Mouse (Mus musculus) activated CD4-positive, CD25-positive, alpha-beta regulatory T cell, adult 4 months (primary cell): ENCODE results near the gene Ncam1. TPM values are rescaled to one million over a fixed set of nuclear protein-coding genes. Genes with fewer than 3 reads are reported as not detected.

Experiments used
- ATAC-seq: one replicate; pipeline ENCODE4 v1.8.0; 2017
- polyA plus RNA-seq, 2 experiments: library from polyadenylated mRNA; unstranded; fragments of 100-300 nt; shearing (Covaris generic); gene quantifications; one replicate each; pipeline ENCODE4 v1.2.1; 2017

Gene Ncam1
- polyA plus RNA-seq, 2 experiments from 2014 or later, result 0.29 to 0.89 TPM

DNA sequence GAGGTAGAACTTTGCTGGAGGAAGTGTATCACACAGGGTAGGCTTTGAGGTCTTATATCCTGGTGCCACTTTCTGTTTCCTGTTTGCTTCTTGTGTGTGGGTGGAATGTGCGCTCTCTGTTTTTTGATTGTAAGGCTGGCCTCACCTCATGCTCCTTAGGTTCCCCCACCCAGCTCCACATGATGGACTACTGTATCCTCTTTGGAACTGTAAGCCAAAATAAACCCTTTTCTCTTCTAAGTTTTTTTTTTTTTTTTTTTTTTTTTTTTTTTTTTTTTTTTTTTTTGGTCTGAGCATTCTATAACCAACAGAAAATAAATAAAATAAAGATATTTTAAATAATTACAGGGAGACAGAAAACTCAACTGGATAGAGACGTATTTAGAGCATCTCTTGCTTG lies 239.8 kb downstream of the Ncam1 start:
- ATAC-seq, result no peak

DNA sequence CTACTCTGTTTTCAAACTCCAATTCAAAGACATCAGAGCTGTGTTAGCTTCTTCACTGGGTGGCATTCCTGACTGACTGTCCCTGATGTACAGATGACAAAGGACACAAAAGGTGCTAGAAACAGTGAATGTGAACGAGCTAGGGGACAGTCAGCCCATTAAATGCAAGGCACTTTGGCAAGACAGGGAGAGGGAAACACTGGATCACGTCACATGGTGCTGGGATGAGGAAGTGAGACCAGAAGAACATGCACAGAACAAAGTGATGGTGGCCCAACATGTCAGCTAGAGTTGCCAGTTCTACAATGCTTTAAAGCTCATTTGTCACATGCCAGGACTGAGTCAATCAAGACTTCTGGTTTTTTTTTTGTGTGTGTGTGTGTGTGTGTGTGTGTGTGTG lies 247.4 kb downstream of the Ncam1 start:
- ATAC-seq, result no peak

DNA sequence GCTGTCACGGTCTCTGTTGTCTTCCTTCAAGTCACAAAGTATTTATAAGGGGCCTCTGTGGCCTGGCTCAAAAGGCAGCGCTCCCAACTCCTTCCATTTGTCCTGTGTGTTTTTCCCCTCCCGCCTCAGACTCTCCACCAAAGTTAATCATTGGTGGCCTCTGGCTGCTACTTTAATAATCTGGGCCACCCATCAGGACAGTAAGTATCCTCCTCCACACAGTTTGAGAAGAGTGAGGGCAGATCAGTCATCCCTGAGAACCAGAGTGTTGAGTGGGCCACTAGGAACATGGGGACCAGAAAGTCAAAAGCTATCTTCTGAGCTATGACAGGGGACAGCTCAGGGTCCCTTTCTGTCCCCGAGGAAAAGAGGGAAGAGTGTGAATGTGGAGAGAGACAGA lies 256.1 kb downstream of the Ncam1 start:
- no peak for ATAC-seq

DNA sequence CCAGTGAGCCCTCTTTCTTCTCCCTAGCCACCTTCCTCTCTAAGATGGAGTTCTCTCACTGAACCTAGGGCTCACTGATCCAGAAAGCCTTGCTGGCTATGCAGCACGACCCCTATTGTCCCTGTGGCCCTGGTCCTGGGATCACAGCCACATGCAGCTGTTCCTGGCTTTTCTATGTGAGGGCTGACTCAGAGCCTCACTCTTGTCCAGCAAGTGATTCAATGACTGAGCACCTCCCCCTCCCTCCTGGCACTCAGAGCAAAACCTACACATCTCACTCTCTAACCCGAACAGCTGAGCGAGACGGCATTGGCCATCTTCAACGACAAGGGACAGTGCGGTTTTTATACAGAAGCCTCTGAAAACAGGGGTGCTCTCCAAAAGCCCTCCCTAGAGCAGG lies 260.9 kb downstream of the Ncam1 start:
- ATAC-seq, result no peak

DNA sequence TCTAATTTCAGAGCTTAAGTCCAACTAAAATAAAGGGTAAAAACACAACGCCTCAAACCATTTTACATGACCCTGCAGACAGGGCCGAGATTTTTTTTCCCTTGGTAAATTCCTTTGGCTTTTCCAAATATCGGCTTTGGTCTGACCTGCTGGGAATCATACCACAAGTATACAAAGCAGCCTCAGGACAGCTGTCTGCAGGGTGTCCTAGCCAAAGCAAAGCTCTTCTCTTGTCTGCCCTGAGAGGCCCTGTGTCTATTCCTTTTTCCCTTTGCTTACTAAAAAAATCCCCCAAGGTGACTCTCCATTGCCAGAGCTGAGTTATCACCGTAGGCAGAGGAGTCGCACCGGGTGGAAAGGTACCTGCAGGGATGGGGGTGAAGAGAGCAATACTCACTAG lies 262.1 kb downstream of the Ncam1 start:
- ATAC-seq, result no peak

DNA sequence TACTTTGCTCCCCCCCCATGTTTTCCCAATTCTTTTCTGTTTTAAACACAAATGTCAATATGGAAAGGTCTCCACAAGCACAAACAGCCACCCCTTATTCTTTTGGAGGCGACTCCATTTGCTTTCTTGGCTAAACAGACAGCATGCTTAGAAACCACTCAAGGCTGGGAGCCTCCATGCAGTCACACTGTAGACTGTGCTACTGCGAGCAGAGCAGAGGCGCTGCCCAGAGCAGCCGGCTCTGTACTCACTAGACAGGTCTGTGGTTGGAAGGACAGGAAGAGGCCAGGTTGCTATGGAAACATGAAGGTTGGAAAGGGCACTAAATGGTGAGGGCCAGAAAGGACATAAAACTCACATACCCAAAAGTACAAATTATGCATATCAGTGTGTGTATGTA lies 263.8 kb downstream of the Ncam1 start:
- ATAC-seq, result no peak

DNA sequence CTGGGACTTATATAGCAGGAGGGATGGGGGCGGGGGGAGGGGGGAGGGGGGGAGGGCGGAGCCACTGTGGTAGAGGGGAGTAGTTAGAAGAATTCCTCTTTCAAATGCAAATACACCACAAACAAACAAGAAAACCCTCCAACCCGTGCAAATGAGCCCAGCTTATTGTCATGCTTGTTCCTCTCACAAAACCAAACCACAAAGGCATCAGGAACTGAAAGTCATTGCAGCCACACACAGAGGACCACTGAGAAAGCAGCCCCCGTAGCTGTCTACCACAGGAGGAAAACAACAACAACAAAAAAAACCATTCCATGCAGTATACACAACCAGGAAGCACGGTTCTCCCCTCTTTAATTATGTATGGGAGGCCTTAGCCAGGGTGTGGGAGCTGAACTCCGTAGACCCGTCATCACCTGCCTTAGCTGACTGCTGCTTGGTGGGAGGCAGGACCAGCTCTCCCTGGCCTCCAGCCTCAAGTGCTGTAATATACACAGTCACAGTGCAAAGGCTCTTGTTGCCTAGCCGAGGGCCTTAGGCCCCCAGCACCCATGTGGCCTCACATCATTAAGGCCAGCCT lies 264.7 kb downstream of the Ncam1 start:
- ATAC-seq, result no peak

DNA sequence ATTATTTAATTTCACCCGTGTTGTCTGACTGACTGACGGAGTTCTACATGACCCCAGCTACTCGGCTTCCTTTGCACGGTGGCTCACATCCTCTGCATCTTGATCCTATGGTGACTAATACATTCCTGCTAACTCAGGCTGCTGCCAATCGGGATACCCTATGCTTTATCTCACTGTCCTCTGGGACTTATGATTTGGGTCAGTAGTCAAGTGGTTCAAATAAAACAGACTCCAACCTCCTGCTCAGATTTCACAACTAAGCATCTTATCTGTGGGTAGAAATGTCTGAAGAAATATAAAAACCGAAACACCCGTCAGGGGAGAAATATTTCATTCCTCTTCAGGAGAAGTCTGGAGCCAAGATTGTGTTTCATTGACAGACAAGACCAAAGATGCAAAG lies 265.3 kb downstream of the Ncam1 start:
- ATAC-seq, result no peak

DNA sequence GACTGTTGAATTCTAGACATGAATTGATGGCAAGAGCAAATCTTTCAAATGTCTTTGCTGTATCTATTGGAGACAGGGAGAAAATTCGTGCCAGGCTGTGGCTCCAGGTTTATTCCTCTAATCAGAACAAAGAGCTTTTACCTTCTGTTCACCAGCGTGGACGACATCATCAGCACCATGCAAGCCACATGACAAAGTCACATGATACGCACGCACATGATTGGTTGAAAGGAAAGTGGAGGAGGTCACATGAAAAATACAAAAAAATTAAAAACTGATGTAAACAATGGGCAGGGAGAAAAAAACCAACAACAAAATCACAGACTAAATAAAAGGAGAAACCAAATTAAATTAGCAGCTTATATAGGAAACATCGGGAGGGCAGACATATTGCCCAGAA lies 266.9 kb downstream of the Ncam1 start:
- no peak for ATAC-seq

DNA sequence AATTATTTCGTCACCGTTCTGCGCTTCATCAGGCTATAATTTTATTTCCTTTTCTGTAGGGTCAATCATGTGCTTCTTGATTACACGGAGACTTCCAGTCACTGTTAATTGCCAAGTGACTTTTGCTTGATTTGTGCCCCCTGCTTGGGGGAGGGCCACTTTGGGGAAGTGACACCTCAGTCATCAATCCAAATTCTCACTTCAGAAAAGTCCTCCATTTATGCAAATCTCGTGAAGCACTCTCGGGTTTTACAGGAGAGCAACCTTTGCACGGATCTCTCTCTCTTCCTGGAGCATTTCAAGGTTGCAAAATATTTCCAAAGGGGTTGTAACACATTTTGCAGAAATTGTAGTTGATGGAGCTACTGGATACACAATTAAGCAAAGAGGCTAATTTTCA lies 267.5 kb downstream of the Ncam1 start:
- ATAC-seq, result no peak

DNA sequence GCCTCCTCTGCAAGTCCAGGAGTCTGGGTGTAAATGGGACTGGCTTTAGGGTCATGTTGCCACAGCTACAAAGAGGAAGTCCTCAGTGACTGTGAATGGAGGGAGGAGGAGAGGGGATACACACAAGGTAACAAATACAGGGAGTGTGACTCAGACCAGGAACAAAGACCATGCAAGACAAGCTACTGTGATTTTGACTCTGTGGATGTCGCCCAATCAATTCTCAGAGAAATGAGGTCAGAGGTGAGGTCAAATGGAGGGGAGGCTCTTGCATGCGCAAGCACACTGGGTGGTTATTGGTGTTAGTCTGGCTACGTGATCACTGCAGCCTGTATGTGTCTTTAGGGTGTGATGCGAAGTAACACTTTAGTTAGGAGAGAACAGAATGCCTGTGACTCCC lies 268.0 kb downstream of the Ncam1 start:
- no peak for ATAC-seq

DNA sequence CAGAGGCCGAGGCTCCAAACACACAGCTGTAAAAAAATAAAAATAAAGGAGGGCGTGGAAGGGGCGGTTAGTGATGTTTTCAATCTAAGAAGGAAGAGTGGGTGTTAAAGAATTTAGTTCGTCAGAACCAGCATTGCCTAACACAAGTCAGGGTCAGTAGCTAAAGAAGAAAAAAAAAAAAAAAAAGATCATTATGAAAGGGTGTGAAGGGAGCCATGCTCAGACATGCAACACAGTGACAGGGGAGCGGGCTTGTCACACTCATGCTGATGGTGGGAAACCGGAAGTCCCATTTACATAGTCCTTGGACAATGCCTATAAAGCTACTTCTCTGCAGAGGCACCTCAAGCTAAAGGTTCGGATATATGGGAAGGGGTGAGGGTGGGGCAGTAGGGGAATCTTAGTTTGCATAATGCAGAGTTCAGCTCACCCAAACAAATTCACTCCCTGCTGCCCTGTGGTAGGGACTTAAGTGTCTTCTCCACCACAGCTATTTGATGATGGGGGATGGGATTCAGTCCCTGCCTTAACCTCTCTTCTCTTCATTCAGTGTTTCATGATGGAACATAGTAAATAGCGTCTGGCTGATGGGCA lies 269.3 kb downstream of the Ncam1 start:
- no peak for ATAC-seq

DNA sequence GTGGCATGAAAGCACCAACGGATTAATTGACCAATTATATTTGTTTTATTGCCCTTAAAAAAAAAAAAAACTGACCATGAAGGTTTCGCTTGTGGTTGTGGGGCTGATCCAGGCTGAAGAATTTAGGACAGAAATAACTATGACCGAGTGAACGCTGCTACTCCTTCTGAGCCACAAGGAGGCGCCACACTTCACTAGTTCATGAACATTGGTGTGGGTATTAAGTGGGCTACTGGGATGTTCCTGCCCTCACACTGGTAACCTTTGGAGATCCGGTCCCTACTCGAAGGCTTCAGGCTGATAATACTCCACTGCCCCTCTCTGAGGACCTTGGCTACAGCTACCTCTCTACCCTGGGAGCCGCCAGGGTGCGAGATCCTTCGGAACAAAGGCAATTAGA lies 269.8 kb downstream of the Ncam1 start:
- no peak for ATAC-seq

DNA sequence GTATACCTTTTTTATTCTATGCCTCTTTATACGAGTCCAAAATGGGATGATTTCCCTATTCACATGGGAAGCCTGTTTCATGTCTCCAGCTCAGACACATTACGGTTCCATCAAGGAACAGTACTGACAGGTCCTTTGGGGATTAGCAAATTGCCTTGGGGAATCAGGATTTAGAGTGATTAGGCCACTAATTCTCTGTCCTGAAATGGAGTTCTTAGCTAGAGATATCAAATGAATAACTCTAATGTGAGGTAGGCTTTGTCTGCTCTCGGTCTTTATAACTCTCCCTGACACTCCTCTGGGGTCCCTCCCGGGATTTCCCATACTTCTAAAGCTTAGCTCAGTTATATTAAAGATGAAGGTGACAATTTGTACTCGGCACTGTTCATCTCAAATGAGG lies 270.7 kb downstream of the Ncam1 start:
- ATAC-seq, result no peak

DNA sequence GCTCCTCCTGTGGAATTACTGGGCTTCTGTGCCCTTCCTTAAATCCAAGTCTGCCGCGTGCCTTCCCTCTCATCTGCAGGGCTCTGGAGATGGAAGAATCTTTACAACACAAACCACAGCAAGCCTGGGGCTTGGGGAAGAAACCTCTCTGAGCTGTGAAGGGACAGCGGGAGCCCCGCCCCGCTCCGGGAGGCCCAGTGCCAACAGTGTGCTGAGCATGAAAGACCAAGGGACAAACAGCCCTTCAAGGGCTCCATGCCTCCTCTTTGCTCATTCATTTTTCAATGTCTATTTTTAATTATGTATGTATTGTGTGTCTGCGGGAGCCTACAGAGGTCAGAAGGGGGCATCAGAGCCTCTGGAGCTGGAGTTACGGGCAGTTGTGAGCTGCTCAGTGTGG lies 271.4 kb downstream of the Ncam1 start:
- ATAC-seq, result no peak

DNA sequence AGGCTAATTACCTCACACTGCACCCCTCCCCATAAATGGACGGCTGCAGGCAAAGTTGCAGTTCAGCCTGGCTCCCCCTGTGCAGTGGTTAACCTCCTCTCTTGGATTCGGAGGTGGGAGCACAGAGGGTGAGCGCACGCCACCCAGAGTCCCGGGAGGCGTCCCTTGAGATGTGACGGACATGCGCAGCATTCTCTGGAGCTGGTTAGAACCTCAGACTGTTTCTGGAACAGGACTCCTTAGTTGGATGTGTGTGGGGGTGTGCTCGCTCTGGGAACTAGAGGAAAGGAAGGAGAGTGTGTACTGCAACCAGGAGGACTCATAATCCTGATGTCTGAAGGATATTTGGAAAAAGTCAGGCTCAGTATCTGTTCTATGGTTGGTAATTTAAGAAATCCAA lies 274.0 kb downstream of the Ncam1 start:
- ATAC-seq, result no peak

DNA sequence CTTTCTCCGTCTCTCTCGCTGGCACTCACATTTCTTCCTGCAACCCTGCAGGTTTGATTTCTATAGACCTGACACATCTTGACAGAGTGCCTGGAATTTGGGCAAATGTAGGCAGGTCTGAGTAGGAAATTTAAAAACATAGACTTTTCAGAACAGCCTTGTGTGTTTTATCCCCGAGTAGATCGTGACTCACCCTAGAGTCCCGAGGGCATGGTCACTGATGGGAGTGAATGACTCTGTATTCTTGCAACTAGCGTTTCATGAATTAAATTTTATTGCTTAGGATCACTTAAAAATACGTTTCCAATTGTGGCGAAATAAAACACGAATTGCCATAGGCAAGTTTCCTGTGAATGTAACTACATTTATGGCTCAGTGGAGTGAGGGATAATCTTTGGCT lies 274.8 kb downstream of the Ncam1 start:
- no peak for ATAC-seq

DNA sequence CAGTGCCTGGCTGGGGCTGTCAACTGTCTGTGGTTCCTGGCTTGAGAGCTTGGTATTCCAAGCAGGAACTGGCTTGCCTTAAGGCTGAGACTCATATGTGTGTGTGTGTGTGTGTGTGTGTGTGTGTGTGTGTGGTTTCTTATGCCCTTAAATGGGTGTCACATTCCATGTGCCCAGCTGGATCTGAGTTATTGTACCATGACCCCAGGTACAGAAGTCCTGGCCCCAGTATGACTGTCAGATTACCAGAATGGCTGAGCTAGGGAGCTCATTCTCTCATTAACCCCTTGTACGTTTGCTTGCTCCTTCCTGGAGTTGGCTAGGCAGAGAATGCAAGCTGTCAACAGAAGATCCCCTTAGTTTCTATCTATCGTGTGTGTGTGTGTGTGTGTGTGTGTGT lies 284.4 kb downstream of the Ncam1 start:
- no peak for ATAC-seq

DNA sequence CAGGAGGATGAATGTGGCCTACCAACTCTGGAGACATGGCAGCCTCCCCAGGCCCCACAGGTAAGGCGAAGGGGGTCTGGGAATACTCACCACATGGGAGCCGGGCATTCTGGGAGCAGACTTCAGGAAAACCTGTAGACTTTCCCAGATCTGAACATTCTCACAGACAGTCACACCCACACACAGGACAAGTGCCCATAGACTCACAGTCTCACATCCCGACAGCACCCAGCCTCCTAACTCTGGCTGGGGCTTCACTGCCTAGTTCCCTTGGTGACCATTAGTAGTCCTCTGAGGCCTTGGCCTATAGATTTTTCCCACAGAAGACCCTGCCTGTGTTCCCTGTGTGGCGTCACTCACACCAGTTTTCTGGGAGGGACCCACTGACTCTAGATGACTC lies 288.1 kb downstream of the Ncam1 start:
- no peak for ATAC-seq

DNA sequence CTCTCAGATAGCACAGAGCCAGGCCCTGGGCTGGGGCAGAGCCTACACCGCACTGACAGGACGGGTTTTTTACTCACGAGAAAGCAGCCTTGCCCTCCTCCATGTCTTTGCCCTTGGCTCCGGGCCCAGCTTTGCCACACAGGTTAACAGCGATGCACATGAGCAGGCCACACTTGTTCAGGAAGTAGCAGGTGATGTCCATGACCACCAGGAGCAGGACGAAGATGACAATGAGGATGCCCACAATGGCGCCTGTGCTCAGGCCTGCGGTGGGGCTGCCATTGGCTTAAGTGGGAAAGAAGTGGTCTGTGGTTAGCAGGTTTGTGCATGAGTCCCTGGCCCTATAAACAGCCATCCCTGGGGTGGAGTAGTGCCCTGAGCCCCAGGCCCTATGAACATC lies 289.1 kb downstream of the Ncam1 start:
- no peak for ATAC-seq

DNA sequence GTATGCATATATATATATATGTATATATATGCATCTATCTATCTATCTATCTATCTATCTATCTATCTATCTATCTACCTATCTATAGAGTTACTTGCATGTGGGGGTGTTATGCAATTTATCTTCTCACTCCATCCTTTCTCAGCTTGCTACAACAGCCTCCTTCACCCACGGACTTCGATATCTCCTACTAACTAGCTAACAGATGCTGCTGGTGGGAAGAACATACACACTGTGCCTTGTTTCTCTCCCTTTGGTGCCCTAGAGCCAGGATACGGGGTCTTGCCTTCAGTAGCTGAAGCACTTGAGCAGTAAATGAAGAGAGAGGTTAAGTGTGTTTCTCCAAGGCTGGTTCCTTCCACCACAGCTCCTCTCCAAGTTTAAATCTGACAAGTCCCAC lies 289.6 kb downstream of the Ncam1 start:
- no peak for ATAC-seq

DNA sequence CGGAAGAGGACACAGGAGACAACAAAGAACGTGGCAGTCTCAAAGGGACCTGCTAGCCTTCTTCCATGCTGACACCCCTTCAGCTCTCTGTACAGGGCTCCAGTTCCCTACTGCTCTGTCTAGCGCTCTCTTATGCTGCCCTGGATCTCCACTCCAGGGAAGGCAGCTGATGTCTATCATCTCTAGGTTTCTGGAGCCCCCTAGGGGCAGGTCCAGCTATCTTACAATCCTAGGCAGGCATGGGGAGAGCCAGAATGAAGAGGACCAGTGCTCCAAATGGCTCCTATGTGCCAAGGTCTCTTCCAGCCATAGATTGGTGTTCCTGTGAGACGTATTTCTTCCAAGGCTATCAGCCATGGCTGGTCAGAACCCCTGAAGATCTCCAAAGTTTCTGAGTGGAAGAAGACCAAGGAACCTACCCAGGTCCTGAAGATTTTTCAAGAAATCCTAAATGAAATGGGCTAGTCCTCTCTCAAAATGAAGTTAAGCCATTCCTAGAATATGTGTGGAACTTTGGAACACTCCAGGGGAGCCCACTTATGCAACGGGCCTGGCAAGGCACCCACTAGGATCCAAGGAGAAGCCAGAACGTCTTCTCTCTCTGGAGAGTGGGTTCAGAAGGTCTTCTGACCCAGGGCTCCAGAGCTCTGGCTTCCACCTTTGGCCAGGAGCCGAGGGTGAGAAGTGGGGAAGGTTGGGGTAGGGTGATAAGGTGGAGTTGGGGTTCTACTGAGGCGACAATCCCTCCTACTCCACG lies 290.7 kb downstream of the Ncam1 start:
- no peak for ATAC-seq

DNA sequence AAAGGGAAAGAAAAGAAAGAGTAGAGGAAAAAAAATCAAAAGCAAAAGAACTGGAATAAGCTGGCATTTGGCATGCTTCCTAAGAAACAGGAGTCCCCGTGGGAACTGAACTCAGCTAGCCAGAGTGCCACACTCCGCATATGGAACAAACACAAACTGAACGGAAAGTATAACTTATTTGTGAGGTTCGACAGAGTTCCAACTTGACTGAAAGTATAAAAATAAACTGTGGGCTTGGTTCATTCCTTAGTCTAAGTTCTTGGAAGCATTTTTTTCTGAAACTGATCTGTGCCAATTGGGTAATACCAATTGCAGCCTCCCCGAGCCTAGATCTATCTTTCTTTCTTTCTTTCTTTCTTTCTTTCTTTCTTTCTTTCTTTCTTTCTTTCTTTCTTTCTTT lies 294.1 kb downstream of the Ncam1 start:
- ATAC-seq, result no peak

DNA sequence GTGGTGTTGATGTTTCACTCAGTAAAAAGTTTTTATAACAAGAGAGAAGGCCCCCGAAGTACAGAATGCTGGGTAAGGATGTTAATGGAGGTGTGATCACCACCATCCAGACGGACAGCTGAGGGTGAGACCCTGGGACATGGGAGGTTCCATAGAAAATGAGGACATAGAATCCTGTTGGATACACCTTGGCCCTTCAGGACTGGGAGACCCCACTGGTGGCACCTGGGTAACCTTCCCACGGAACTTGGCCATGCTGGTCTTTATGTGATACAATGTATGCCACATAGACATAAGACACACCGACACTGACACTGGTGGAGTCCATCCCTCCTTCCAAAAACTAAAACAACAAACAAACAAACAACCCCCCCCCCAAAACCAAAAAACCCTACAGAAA lies 296.5 kb downstream of the Ncam1 start:
- ATAC-seq, result no peak

DNA sequence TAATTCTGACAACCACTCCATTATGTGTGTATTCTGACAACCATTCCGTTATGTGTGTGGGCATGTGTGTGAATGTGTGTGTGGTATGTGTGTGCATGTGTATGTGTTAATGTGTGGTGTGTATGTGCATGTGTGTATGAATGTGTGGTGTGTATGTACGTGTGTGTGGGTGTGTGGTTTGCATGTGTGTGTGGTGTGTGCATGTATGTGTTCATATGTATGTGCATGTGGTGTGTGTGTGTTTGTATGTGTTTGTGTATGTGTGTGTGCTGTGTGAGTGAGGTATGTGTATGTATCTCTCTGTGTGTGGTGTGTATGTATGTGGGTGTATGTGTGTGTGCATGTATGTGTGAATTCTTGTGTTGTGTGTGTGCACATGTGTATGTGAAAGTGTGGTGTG lies 298.8 kb downstream of the Ncam1 start:
- ATAC-seq, result no peak
